Mouse (Mus musculus): ENCODE measurements around the gene Ktn1. TPM values are rescaled to one million over a fixed set of nuclear protein-coding genes. Genes with fewer than 3 reads are reported as not detected.

Gene Ktn1
- polyA plus RNA-seq, 1 experiment from 2014 or later: 75.4 TPM

GRCm38 (mm10) chr14:47786112-47786511 lies 137.9 kb downstream of the Ktn1 start:
- Histone ChIP-seq H3K9me3 (ENCODE audit: control insufficient read depth, low read length) (no peaks in the 10 kb centered on the region), H3K4me1 (replicated peaks; ENCODE audit: control insufficient read depth, insufficient read depth, low read length) (no peaks in the 10 kb centered on the region), H3K36me3 (ENCODE audit: control insufficient read depth, insufficient read depth, low read length) (no peaks in the 10 kb centered on the region), H3K27ac (ENCODE audit: low read depth) (no peak overlapping the region), H3K4me3 (ENCODE audit: low read depth, low read length) (no peak overlapping the region), H3K9ac (ENCODE audit: low read length) (no peak overlapping the region), H3K27me3 (replicated peaks; ENCODE audit: control insufficient read depth, insufficient read depth, low read length) (no peaks in the 10 kb centered on the region), H3K4me2 (ENCODE audit: low read length) (no peak overlapping the region)
- ATAC-seq (replicated peaks; ENCODE audit: low FRiP score, low TSS enrichment, low read depth) (no peak), DNase-seq (ENCODE audit: low spot score) (no peak)
- WGBS: 44% methylated on average over 4 of the region's 4 CpGs

Other genes with a start within 250 kb of the Ktn1 start
- gene Dlgap5, start 230.0 kb upstream of the Ktn1 start, polyA plus RNA-seq (2014; fragmentation: Nextera tagmentation; extraction: Ambion mirVana): 39.5 and 49.9 TPM in 2 replicates
- 24.3 and 27.8 TPM in 2 replicates for gene Fbxo34, start 198.0 kb upstream of the Ktn1 start, polyA plus RNA-seq (2014; fragmentation: Nextera tagmentation; extraction: Ambion mirVana)
- gene Atg14, start 77.8 kb upstream of the Ktn1 start, polyA plus RNA-seq (2014; fragmentation: Nextera tagmentation; extraction: Ambion mirVana): 13.6 and 16.2 TPM in 2 replicates

Measured in intestine, embryonic 14.5 days (tissue).